Mouse (Mus musculus): ENCODE data around the gene Hcfc1r1. TPM values are rescaled to one million over a fixed set of nuclear protein-coding genes. Genes with fewer than 3 reads are reported as not detected.

Gene Hcfc1r1
- polyA plus RNA-seq, 1 experiment from 2014 or later = 61.9 TPM

DNA sequence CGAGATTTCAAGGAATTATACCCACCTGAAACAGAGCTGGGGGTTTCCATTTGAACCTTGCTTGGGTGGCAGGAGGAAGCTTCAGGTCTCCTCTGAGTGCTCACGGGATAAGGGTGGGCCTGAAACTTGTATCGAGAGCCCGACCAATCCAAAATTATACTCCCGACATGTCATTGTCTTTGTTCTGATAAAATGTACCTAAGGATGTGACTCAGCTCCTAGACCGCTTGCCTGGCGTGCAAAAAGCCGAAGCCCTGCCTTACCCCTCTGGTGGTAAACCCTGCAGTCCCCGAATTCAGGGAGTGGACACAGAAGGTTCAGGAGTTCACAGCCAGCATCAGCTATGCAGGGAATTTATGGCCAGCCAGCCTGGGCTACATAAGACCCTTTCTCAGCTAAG is 6.9 kb downstream of the Hcfc1r1 start:
- WGBS = 66% methylated on average over 9 of the region's 9 CpGs
- peak overlapping the region; percentile 41 for H3K4me3 ChIP-seq (ENCODE audit: low read length)
- peak overlapping the region; percentile 56 for H3K4me2 ChIP-seq (replicated peaks; ENCODE audit: low read depth, low read length)
- H3K36me3 ChIP-seq (ENCODE audit: control insufficient read depth, insufficient read depth, low read length) = no peaks in the 10 kb centered on the region
- H3K27ac ChIP-seq (ENCODE audit: low read depth, low read length) = no peak overlapping the region
- H3K9me3 ChIP-seq (ENCODE audit: control insufficient read depth, low read length) = no peaks in the 10 kb centered on the region
- ATAC-seq (ENCODE audit: low FRiP score, low TSS enrichment) = no peak
- peaks cover 44% of the 10 kb centered on the region; the same call in 1 of the 2 replicates for H3K4me1 ChIP-seq (ENCODE audit: control insufficient read depth, insufficient read depth, low read length)
- H3K9ac ChIP-seq (ENCODE audit: low read depth, low read length) = peak overlapping the region; percentile 57; the same call in 1 of the 2 replicates
- H3K27me3 ChIP-seq (ENCODE audit: control insufficient read depth, insufficient read depth, low read length) = peaks cover 27% of the 10 kb centered on the region

DNA sequence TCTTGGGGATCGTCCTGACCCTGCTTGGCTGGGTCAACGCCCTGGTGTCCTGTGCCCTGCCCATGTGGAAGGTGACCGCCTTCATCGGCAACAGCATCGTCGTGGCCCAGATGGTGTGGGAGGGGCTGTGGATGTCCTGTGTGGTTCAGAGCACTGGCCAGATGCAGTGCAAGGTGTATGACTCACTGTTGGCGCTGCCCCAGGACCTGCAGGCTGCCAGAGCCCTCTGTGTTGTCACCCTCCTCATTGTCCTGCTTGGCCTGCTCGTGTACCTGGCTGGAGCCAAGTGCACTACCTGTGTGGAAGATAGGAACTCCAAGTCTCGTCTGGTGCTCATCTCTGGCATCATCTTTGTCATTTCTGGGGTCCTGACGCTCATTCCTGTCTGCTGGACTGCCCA is 7.7 kb downstream of the Hcfc1r1 start:
- H3K27ac ChIP-seq (ENCODE audit: low read depth, low read length) = no peak overlapping the region

GRCm38 (mm10) chr17:23682092-23682491 is 8.7 kb downstream of the Hcfc1r1 start:
- Histone ChIP-seq H3K27ac (ENCODE audit: low read depth, low read length) (no peak overlapping the region), H3K9me3 (ENCODE audit: control insufficient read depth, low read length) (no peaks in the 10 kb centered on the region), H3K36me3 (ENCODE audit: control insufficient read depth, insufficient read depth, low read length) (no peaks in the 10 kb centered on the region), H3K4me2 (replicated peaks; ENCODE audit: low read depth, low read length) (peak overlapping the region; percentile 56), H3K27me3 (ENCODE audit: control insufficient read depth, insufficient read depth, low read length) (peaks cover 27% of the 10 kb centered on the region), H3K4me3 (ENCODE audit: low read length) (peak overlapping the region; percentile 31), H3K9ac (ENCODE audit: low read depth, low read length) (0 out of 2 replicates have a peak overlapping the region, but pooled peaks have one; percentile 18), H3K4me1 (ENCODE audit: control insufficient read depth, insufficient read depth, low read length) (peaks cover 30% of the 10 kb centered on the region; the same call in 1 of the 2 replicates)
- ATAC-seq (ENCODE audit: low FRiP score, low TSS enrichment) = no peak
- WGBS = 23% methylated on average over 4 of the region's 4 CpGs

More for the DNA sequence above, 7.7 kb downstream of the Hcfc1r1 start:
- Histone ChIP-seq H3K9me3 (ENCODE audit: control insufficient read depth, low read length) (no peaks in the 10 kb centered on the region), H3K27me3 (ENCODE audit: control insufficient read depth, insufficient read depth, low read length) (peaks cover 27% of the 10 kb centered on the region), H3K4me2 (replicated peaks; ENCODE audit: low read depth, low read length) (peak overlapping the region; percentile 56), H3K4me1 (ENCODE audit: control insufficient read depth, insufficient read depth, low read length) (peaks cover 36% of the 10 kb centered on the region; the same call in 1 of the 2 replicates), H3K9ac (ENCODE audit: low read depth, low read length) (no peak overlapping the region), H3K36me3 (ENCODE audit: control insufficient read depth, insufficient read depth, low read length) (no peaks in the 10 kb centered on the region), H3K4me3 (ENCODE audit: low read length) (peak overlapping the region; percentile 41; the same call in 1 of the 2 replicates)
- WGBS = 58% methylated on average over 10 of the region's 10 CpGs
- no peak for ATAC-seq (ENCODE audit: low FRiP score, low TSS enrichment)

DNA sequence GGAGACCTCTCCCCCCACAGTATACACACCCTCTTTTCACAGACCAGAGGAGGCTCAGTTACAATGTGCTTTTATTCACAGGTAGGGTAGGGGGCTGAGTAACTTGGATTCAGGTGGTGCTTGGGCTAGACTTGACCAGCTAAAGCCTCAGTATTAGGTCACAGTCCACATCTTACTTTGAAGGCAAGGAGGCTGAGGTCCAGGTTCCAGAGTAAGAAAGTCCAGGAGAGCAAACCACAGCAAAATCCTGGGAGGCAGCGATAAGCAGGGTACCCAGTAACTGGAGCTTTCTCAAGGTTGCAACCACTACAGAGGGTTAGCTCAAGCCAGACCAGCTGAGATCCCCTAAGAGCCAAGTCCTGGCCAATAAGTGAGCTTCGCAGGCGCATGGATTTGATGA is 9.1 kb downstream of the Hcfc1r1 start:
- ATAC-seq (ENCODE audit: low FRiP score, low TSS enrichment) = no peak
- peaks cover 28% of the 10 kb centered on the region; the same call in 1 of the 2 replicates for H3K4me1 ChIP-seq (ENCODE audit: control insufficient read depth, insufficient read depth, low read length)
- H3K9ac ChIP-seq (ENCODE audit: low read depth, low read length) = peak overlapping the region; percentile 64
- no peaks in the 10 kb centered on the region for H3K9me3 ChIP-seq (ENCODE audit: control insufficient read depth, low read length)
- H3K27me3 ChIP-seq (ENCODE audit: control insufficient read depth, insufficient read depth, low read length) = peaks cover 27% of the 10 kb centered on the region
- no peaks in the 10 kb centered on the region for H3K36me3 ChIP-seq (ENCODE audit: control insufficient read depth, insufficient read depth, low read length)
- H3K4me3 ChIP-seq (ENCODE audit: low read length) = peak overlapping the region; percentile 31
- 47% methylated on average over 3 of the region's 3 CpGs for WGBS
- peak overlapping the region; percentile 56 for H3K4me2 ChIP-seq (replicated peaks; ENCODE audit: low read depth, low read length)
- H3K27ac ChIP-seq (ENCODE audit: low read depth, low read length) = no peak overlapping the region

- Histone ChIP-seq H3K4me1 (ENCODE audit: control insufficient read depth, insufficient read depth, low read length) (peaks cover 24% of the 10 kb centered on the region; the same call in 1 of the 2 replicates), H3K9me3 (ENCODE audit: control insufficient read depth, low read length) (no peaks in the 10 kb centered on the region), H3K36me3 (ENCODE audit: control insufficient read depth, insufficient read depth, low read length) (no peaks in the 10 kb centered on the region), H3K4me3 (ENCODE audit: low read length) (peak overlapping the region; percentile 31), H3K27me3 (ENCODE audit: control insufficient read depth, insufficient read depth, low read length) (peaks cover 27% of the 10 kb centered on the region), H3K4me2 (replicated peaks; ENCODE audit: low read depth, low read length) (peak overlapping the region; percentile 56), H3K9ac (ENCODE audit: low read depth, low read length) (peak overlapping the region; percentile 64), H3K27ac (ENCODE audit: low read depth, low read length) (peak overlapping the region; percentile 78)
- 6% methylated on average over 15 of the region's 15 CpGs for WGBS
- ATAC-seq (ENCODE audit: low FRiP score, low TSS enrichment) = 0 out of 2 replicates have a peak, but pooled peaks have one; percentile 1
Measured at GRCm38 (mm10) chr17:23683226-23683625, 9.8 kb downstream of the Hcfc1r1 start.

- H3K4me2 ChIP-seq (replicated peaks; ENCODE audit: low read depth, low read length) = peak within 1 kb of the TSS; percentile 56
- H3K4me3 ChIP-seq (ENCODE audit: low read length) = peak within 1 kb of the TSS; percentile 31
- peak; percentile 94 for ATAC-seq (ENCODE audit: low FRiP score, low TSS enrichment)
- H3K9me3 ChIP-seq (ENCODE audit: control insufficient read depth, low read length) = no peaks in the 10 kb centered on the region
- peak within 1 kb of the TSS; percentile 64 for H3K9ac ChIP-seq (ENCODE audit: low read depth, low read length)
- H3K27me3 ChIP-seq (ENCODE audit: control insufficient read depth, insufficient read depth, low read length) = peaks cover 25% of the 10 kb centered on the region
- WGBS = 7% methylated on average over 15 of the region's 15 CpGs
- H3K4me1 ChIP-seq (ENCODE audit: control insufficient read depth, insufficient read depth, low read length) = peaks cover 24% of the 10 kb centered on the region; the same call in 1 of the 2 replicates
- H3K36me3 ChIP-seq (ENCODE audit: control insufficient read depth, insufficient read depth, low read length) = no peaks in the 10 kb centered on the region
- peak within 1 kb of the TSS; percentile 78 for H3K27ac ChIP-seq (ENCODE audit: low read depth, low read length)
Measured at GRCm38 (mm10) chr17:23683856-23684672, 10.7 kb downstream of the Hcfc1r1 start, which contains the start of gene Cldn9. TSS of gene Cldn9 (minus strand) at chr17:23684026.

DNA sequence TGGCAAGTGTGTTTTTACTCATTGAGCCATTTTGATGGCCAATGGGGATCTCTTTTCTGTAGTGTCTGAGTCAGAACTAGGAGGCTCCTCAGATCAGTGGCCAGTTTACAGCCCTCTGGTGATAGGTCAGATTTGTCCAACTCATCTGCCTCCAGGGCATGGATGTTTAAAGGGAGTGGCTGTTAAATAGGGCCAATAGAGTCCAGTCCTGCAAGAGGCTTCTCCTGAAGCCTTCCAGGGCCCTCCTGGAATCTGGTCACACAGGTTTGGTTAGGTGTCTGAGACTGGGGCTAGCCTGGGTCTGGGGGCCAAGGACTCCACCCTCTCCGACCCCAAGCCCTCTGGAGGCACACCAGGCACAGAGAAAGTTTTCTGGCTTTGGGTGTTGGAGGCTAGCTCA is 21.1 kb downstream of the Hcfc1r1 start:
- no peak overlapping the region for H3K4me3 ChIP-seq (ENCODE audit: low read length)
- peaks cover 12% of the 10 kb centered on the region for H3K27me3 ChIP-seq (ENCODE audit: control insufficient read depth, insufficient read depth, low read length)
- no peak overlapping the region for H3K4me2 ChIP-seq (replicated peaks; ENCODE audit: low read depth, low read length)
- no peaks in the 10 kb centered on the region for H3K36me3 ChIP-seq (ENCODE audit: control insufficient read depth, insufficient read depth, low read length)
- ATAC-seq (ENCODE audit: low FRiP score, low TSS enrichment) = no peak
- peaks cover 13% of the 10 kb centered on the region for H3K4me1 ChIP-seq (ENCODE audit: control insufficient read depth, insufficient read depth, low read length)
- H3K9me3 ChIP-seq (ENCODE audit: control insufficient read depth, low read length) = no peaks in the 10 kb centered on the region
- 32% methylated on average over 1 of the region's 1 CpGs for WGBS
- no peak overlapping the region for H3K9ac ChIP-seq (ENCODE audit: low read depth, low read length)
- peak overlapping the region; percentile 1; the same call in 1 of the 2 replicates for H3K27ac ChIP-seq (ENCODE audit: low read depth, low read length)

DNA sequence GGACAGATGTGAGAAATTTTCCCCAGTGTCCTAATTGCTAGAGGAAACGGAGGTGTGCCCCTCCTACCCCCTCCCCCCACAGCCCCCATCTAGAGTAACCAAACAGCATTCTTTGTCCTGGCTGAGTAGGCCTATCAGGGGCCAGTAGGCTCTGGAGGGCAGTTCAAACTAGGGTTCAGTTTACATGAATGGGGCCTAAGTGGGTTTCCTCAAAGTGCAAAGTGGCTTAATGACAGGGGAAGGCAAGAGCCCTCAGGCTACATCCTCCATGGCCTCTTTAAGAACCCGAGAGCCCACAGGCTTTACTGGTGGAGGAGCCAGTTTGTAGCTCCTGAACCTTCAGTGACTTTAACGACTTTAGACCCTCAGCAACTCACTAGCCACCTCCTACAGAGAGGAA is 22.4 kb downstream of the Hcfc1r1 start:
- Histone ChIP-seq H3K9me3 (ENCODE audit: control insufficient read depth, low read length) (no peaks in the 10 kb centered on the region), H3K4me3 (ENCODE audit: low read length) (no peak overlapping the region), H3K9ac (ENCODE audit: low read depth, low read length) (no peak overlapping the region), H3K27me3 (ENCODE audit: control insufficient read depth, insufficient read depth, low read length) (peaks cover 17% of the 10 kb centered on the region), H3K4me2 (replicated peaks; ENCODE audit: low read depth, low read length) (no peak overlapping the region), H3K27ac (ENCODE audit: low read depth, low read length) (peak overlapping the region; percentile 69), H3K36me3 (ENCODE audit: control insufficient read depth, insufficient read depth, low read length) (no peaks in the 10 kb centered on the region), H3K4me1 (ENCODE audit: control insufficient read depth, insufficient read depth, low read length) (peaks cover 13% of the 10 kb centered on the region)
- whole genome bisulfite sequencing = 4% methylated on average over 3 of the region's 3 CpGs
- ATAC-seq (ENCODE audit: low FRiP score, low TSS enrichment) = peak; percentile 70

All from kidney, embryonic 14.5 days (tissue).